Mouse (Mus musculus): ENCODE measurements around the gene Tnxb. TPM values are rescaled to one million over a fixed set of nuclear protein-coding genes. Genes with fewer than 3 reads are reported as not detected.
A peak's percentile ranks its signal among the peaks of the same experiment; 100 is the strongest.

Tnxb gene
- polyA plus RNA-seq, 1 experiment from 2014 or later: 0.26 TPM

GRCm38 (mm10) chr17:34630761-34631301 is 39.5 kb upstream of the Tnxb start:
- no peak for TF ChIP-seq CTCF (IDR thresholded peaks at IDR 0.05; ENCODE audit: low read depth)
- ATAC-seq (replicated peaks; ENCODE audit: low FRiP score, low read depth) (no peak), DNase-seq (ENCODE audit: low spot score) (no peak)
- H3K27me3 ChIP-seq (ENCODE audit: insufficient read depth, low read length): 0 out of 2 replicates have a peak, but pooled peaks cover 9% of the 10 kb centered on the region
- no peak overlapping the region for H3K27ac ChIP-seq
- WGBS: 3% methylated on average over 47 of the region's 48 CpGs
- H3K9me3 ChIP-seq (replicated peaks; ENCODE audit: low read length): no peaks in the 10 kb centered on the region
- H3K4me2 ChIP-seq (ENCODE audit: low read length): peak overlapping the region; percentile 50
- no peaks in the 10 kb centered on the region for H3K36me3 ChIP-seq (ENCODE audit: insufficient read depth, low read length)
- peak overlapping the region; percentile 31 for H3K9ac ChIP-seq (ENCODE audit: low read depth, low read length)
- H3K4me1 ChIP-seq (replicated peaks; ENCODE audit: insufficient read depth, low read length): peaks cover 43% of the 10 kb centered on the region
- peak overlapping the region; percentile 23; the same call in 1 of the 2 replicates for H3K4me3 ChIP-seq (replicated peaks; ENCODE audit: low read depth, low read length)

- Histone ChIP-seq H3K4me3 (replicated peaks; ENCODE audit: low read depth, low read length) (peak overlapping the region; percentile 26), H3K9ac (ENCODE audit: low read depth, low read length) (peak overlapping the region; percentile 38; the same call in 1 of the 2 replicates), H3K4me1 (replicated peaks; ENCODE audit: insufficient read depth, low read length) (peaks cover 37% of the 10 kb centered on the region), H3K27ac (no peak overlapping the region), H3K4me2 (ENCODE audit: low read length) (peak overlapping the region; percentile 61), H3K27me3 (ENCODE audit: insufficient read depth, low read length) (0 out of 2 replicates have a peak, but pooled peaks cover 9% of the 10 kb centered on the region), H3K36me3 (ENCODE audit: insufficient read depth, low read length) (no peaks in the 10 kb centered on the region), H3K9me3 (replicated peaks; ENCODE audit: low read length) (no peaks in the 10 kb centered on the region)
- TF ChIP-seq CTCF (IDR thresholded peaks at IDR 0.05; ENCODE audit: low read depth): no peak
- WGBS: 12% methylated on average over 12 of the region's 12 CpGs
- DNase-seq (ENCODE audit: low spot score) (no peak), ATAC-seq (replicated peaks; ENCODE audit: low FRiP score, low read depth) (no peak)
These were observed 38.7 kb upstream of the Tnxb start for GRCm38 (mm10) chr17:34631647-34632046.

- Histone ChIP-seq H3K9ac (ENCODE audit: low read depth, low read length) (peak overlapping the region; percentile 38; the same call in 1 of the 2 replicates), H3K4me1 (replicated peaks; ENCODE audit: insufficient read depth, low read length) (peaks cover 37% of the 10 kb centered on the region), H3K36me3 (ENCODE audit: insufficient read depth, low read length) (no peaks in the 10 kb centered on the region), H3K9me3 (replicated peaks; ENCODE audit: low read length) (no peaks in the 10 kb centered on the region), H3K4me3 (replicated peaks; ENCODE audit: low read depth, low read length) (peak overlapping the region; percentile 26), H3K27me3 (ENCODE audit: insufficient read depth, low read length) (0 out of 2 replicates have a peak, but pooled peaks cover 9% of the 10 kb centered on the region), H3K4me2 (ENCODE audit: low read length) (peak overlapping the region; percentile 61), H3K27ac (no peak overlapping the region)
- ATAC-seq (replicated peaks; ENCODE audit: low FRiP score, low read depth): peak; percentile 38
- TF ChIP-seq CTCF (IDR thresholded peaks at IDR 0.05; ENCODE audit: low read depth): 0 out of 2 replicates have a peak, but pooled peaks have one; percentile 3
- DNase-seq (ENCODE audit: low spot score): peak; percentile 78
- 2% methylated on average over 26 of the region's 26 CpGs for WGBS
These were observed 38.1 kb upstream of the Tnxb start for GRCm38 (mm10) chr17:34632261-34632691.

GRCm38 (mm10) chr17:34635671-34636070 is 34.7 kb upstream of the Tnxb start:
- Histone ChIP-seq H3K9me3 (replicated peaks; ENCODE audit: low read length) (no peaks in the 10 kb centered on the region), H3K4me3 (replicated peaks; ENCODE audit: low read depth, low read length) (no peak overlapping the region), H3K4me1 (replicated peaks; ENCODE audit: insufficient read depth, low read length) (peaks cover 19% of the 10 kb centered on the region), H3K27me3 (ENCODE audit: insufficient read depth, low read length) (0 out of 2 replicates have a peak, but pooled peaks cover 6% of the 10 kb centered on the region), H3K9ac (ENCODE audit: low read depth, low read length) (no peak overlapping the region), H3K27ac (no peak overlapping the region), H3K36me3 (ENCODE audit: insufficient read depth, low read length) (no peaks in the 10 kb centered on the region), H3K4me2 (ENCODE audit: low read length) (no peak overlapping the region)
- DNase-seq (ENCODE audit: low spot score) (no peak), ATAC-seq (replicated peaks; ENCODE audit: low FRiP score, low read depth) (no peak)
- no peak for TF ChIP-seq CTCF (IDR thresholded peaks at IDR 0.05; ENCODE audit: low read depth)
- 68% methylated on average over 2 of the region's 2 CpGs for WGBS

GRCm38 (mm10) chr17:34637459-34637858 is 32.9 kb upstream of the Tnxb start:
- H3K27me3 ChIP-seq (ENCODE audit: insufficient read depth, low read length): no peaks in the 10 kb centered on the region
- no peak overlapping the region for H3K27ac ChIP-seq
- no peak for ATAC-seq (replicated peaks; ENCODE audit: low FRiP score, low read depth)
- H3K4me2 ChIP-seq (ENCODE audit: low read length): no peak overlapping the region
- no peak overlapping the region for H3K9ac ChIP-seq (ENCODE audit: low read depth, low read length)
- no peak for TF ChIP-seq CTCF (IDR thresholded peaks at IDR 0.05; ENCODE audit: low read depth)
- DNase-seq (ENCODE audit: low spot score): no peak
- H3K9me3 ChIP-seq (replicated peaks; ENCODE audit: low read length): no peaks in the 10 kb centered on the region
- no peaks in the 10 kb centered on the region for H3K36me3 ChIP-seq (ENCODE audit: insufficient read depth, low read length)
- H3K4me1 ChIP-seq (replicated peaks; ENCODE audit: insufficient read depth, low read length): peaks cover 11% of the 10 kb centered on the region; the same call in 1 of the 2 replicates
- whole genome bisulfite sequencing: 71% methylated on average over 3 of the region's 3 CpGs
- no peak overlapping the region for H3K4me3 ChIP-seq (replicated peaks; ENCODE audit: low read depth, low read length)

GRCm38 (mm10) chr17:34639461-34640255 is 30.7 kb upstream of the Tnxb start:
- no peak for DNase-seq (ENCODE audit: low spot score)
- no peak overlapping the region for H3K4me3 ChIP-seq (replicated peaks; ENCODE audit: low read depth, low read length)
- H3K9ac ChIP-seq (ENCODE audit: low read depth, low read length): no peak overlapping the region
- H3K36me3 ChIP-seq (ENCODE audit: insufficient read depth, low read length): no peaks in the 10 kb centered on the region
- no peaks in the 10 kb centered on the region for H3K9me3 ChIP-seq (replicated peaks; ENCODE audit: low read length)
- no peak for TF ChIP-seq CTCF (IDR thresholded peaks at IDR 0.05; ENCODE audit: low read depth)
- H3K27me3 ChIP-seq (ENCODE audit: insufficient read depth, low read length): no peaks in the 10 kb centered on the region
- ATAC-seq (replicated peaks; ENCODE audit: low FRiP score, low read depth): no peak
- H3K4me2 ChIP-seq (ENCODE audit: low read length): no peak overlapping the region
- peaks cover 9% of the 10 kb centered on the region; the same call in 1 of the 2 replicates for H3K4me1 ChIP-seq (replicated peaks; ENCODE audit: insufficient read depth, low read length)
- H3K27ac ChIP-seq: no peak overlapping the region
- 73% methylated on average over 7 of the region's 7 CpGs for whole genome bisulfite sequencing

Measured in kidney, postnatal 0 days (tissue).